Mouse (Mus musculus): ENCODE data around the gene 1700084M14Rik.
"Not testable (repeated sequence)": the region's sequence is repeated elsewhere in the genome, so short reads cannot be mapped to it uniquely, and the experiment has no call there.

Gene 1700084M14Rik

GRCm38 (mm10) chrX:91575811-91576210, at the start of gene 1700084M14Rik:
TSS of gene 1700084M14Rik (minus strand) at chrX:91575911.
- DNase-seq (ENCODE audit: low spot score in 2 of 2): not testable (repeated sequence)

All from right cerebral cortex, postnatal 10 days (tissue).